Mouse (Mus musculus) liver, embryonic 15.5 days (tissue): ENCODE results near the gene Mreg. TPM values are rescaled to one million over a fixed set of nuclear protein-coding genes. Genes with fewer than 3 reads are reported as not detected.
"Not testable (repeated sequence)": the region's sequence is repeated elsewhere in the genome, so short reads cannot be mapped to it uniquely, and the experiment has no call there.

Source experiments
- ATAC-seq: fragments of 200-750 bp; cut with Nextera tagmentation; 2 replicates; pipeline ENCODE4 v1.8.0; 2017; ENCODE audit warnings: moderate number of reproducible peaks, mild to moderate bottlenecking, moderate library complexity; ENCODE audit not compliant: insufficient read depth
- H3K27ac ChIP-seq: fragments of 300-500 bp; sonication (generic); replicated peaks from 2 replicates; pipeline ENCODE4 v1.5.1; 2015; ENCODE audit warnings: mild to moderate bottlenecking, inconsistent platforms
- H3K27me3 ChIP-seq: fragments of 300-500 bp; sonication (generic); 2 replicates; pipeline ENCODE4 v1.6.1; 2015; ENCODE audit warnings: mild to moderate bottlenecking, inconsistent platforms
- H3K36me3 ChIP-seq: fragments of 300-500 bp; sonication (generic); replicated peaks from 2 replicates; pipeline ENCODE4 v1.6.1; 2015; ENCODE audit warnings: moderate library complexity, mild to moderate bottlenecking, inconsistent platforms
- H3K4me1 ChIP-seq: fragments of 300-500 bp; sonication (generic); replicated peaks from 2 replicates; pipeline ENCODE4 v1.6.1; 2015; ENCODE audit warnings: inconsistent platforms
- H3K4me2 ChIP-seq: fragments of 300-500 bp; sonication (generic); 2 replicates; pipeline ENCODE4 v1.6.1; 2015; ENCODE audit warnings: moderate library complexity, mild to moderate bottlenecking, inconsistent platforms
- H3K4me3 ChIP-seq: fragments of 300-500 bp; sonication (generic); replicated peaks from 2 replicates; pipeline ENCODE4 v1.5.1; 2015; ENCODE audit warnings: mild to moderate bottlenecking, inconsistent platforms
- H3K9ac ChIP-seq: fragments of 300-500 bp; sonication (generic); 2 replicates; pipeline ENCODE4 v1.6.1; 2015; ENCODE audit warnings: moderate library complexity, mild to moderate bottlenecking, inconsistent platforms
- H3K9me3 ChIP-seq: fragments of 300-500 bp; sonication (generic); replicated peaks from 2 replicates; pipeline ENCODE4 v1.6.1; 2016; ENCODE audit warnings: inconsistent platforms
- WGBS: fragments of 180-500 bp; shearing (Covaris S2); methylation state at CpG from one replicate; pipeline ENCODE4 v1.1.7; 2015; ENCODE audit warnings: mixed read lengths; ENCODE audit not compliant: insufficient replicate concordance; 5-methylcytosine and 5-hydroxymethylcytosine counted together
- polyA plus RNA-seq: library from polyadenylated mRNA; unstranded; fragments of >200 nt; fragmentation: Nextera tagmentation; extraction: Ambion mirVana; gene quantifications from 2 replicates; pipeline ENCODE4 v1.2.1, GENCODE M21; 2015

The Mreg gene
- polyA plus RNA-seq, 1 experiment from 2014 or later = 7.6 TPM

DNA sequence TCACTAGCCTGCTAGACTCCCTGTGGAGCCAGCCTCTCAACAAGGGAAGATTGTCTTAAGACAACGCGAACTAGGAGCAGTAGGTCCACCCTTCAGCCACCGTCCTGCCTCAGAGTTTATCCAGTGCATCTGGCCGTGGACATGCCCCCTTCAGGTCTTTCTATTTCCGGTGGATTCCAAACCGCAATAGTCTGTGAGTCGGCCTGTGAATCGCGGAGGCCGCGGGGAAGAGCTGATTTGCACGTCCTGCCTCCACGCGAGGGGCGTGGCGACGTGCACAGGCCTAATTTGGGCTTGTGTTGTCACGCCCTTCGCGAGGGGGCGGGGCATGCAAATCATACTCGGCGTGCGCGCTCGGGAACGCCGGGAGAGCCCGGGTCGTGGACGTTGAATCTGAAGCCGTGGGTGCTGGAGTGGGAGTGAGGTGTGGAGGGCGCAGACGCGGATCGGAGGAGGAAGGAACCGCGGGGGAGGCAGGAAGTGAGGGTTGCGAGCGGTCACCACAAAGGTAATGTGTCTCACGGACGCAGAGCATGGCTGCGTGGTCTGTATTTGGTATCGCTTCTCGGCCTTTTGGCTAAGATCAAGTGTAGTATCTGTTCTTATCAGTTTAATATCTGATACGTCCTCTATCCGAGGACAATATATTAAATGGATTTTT, 31.7 kb upstream of the Mreg start:
- WGBS = under 1% methylated on average over 47 of the region's 47 CpGs
- Histone ChIP-seq H3K4me2 (peak overlapping the region; percentile 81), H3K9me3 (no peaks in the 10 kb centered on the region), H3K4me1 (peaks cover 6% of the 10 kb centered on the region), H3K27ac (peak overlapping the region; percentile 92), H3K27me3 (no peaks in the 10 kb centered on the region), H3K36me3 (no peaks in the 10 kb centered on the region), H3K4me3 (peak overlapping the region; percentile 55), H3K9ac (peak overlapping the region; percentile 70)
- ATAC-seq = peak; percentile 85

DNA sequence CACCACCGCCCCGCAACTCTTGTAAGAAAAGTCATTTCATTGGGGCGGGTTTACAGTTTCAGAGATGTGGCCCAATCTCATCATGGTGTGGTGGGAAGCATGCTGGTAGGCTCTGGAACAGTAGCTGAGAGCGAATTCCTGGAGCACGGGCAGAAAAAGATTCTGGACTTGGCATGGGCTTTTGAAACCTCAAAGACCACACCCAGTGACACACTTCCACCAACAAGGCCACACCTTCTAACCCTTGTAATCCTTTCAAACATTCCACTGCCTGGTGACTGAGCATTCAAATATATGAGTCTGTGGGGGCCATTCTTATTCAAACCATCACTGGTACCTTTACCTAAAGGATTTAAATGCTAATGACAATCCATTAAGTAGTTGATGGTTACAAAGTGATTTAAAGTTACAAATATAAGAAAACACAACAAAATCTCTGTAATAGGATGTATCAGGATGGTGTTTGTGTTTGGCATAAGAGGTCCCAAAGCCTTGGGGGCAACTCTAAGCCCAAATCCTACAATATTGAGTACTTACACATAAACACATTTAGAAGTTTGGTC, 30.6 kb upstream of the Mreg start:
- no peak overlapping the region for H3K4me3 ChIP-seq
- H3K9me3 ChIP-seq = no peaks in the 10 kb centered on the region
- 71% methylated on average over 5 of the region's 5 CpGs for WGBS

DNA sequence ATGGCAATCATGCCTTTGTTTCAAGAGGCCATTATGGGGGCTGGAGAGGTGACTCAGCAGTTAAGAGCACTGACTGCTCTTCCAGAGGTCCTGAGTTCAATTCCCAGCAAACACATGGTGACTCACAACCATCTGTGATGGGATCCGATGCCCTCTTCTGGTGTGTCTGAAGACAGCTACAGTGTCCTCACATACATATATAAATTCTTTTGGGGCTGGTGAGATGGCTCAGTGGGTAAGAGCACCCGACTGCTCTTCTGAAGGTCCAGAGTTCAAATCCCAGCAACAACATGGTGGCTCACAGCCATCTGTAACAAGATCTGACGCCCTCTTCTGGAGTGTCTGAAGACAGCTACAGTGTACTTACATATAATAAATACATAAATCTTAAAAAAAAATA, 27.0 kb upstream of the Mreg start:
- not testable (repeated sequence) for H3K9me3 ChIP-seq, H3K9ac ChIP-seq, H3K4me3 ChIP-seq, ATAC-seq, H3K36me3 ChIP-seq, H3K4me2 ChIP-seq, H3K27ac ChIP-seq
- peaks cover 16% of the 10 kb centered on the region for H3K4me1 ChIP-seq
- WGBS = 55% methylated on average over 3 of the region's 3 CpGs
- peaks cover 41% of the 10 kb centered on the region for H3K27me3 ChIP-seq

More for the DNA sequence above, 30.6 kb upstream of the Mreg start:
- Histone ChIP-seq H3K27me3 (peaks cover 9% of the 10 kb centered on the region), H3K27ac (no peak overlapping the region), H3K4me2 (no peak overlapping the region), H3K36me3 (no peaks in the 10 kb centered on the region), H3K4me1 (peaks cover 14% of the 10 kb centered on the region), H3K9ac (no peak overlapping the region)
- no peak for ATAC-seq

DNA sequence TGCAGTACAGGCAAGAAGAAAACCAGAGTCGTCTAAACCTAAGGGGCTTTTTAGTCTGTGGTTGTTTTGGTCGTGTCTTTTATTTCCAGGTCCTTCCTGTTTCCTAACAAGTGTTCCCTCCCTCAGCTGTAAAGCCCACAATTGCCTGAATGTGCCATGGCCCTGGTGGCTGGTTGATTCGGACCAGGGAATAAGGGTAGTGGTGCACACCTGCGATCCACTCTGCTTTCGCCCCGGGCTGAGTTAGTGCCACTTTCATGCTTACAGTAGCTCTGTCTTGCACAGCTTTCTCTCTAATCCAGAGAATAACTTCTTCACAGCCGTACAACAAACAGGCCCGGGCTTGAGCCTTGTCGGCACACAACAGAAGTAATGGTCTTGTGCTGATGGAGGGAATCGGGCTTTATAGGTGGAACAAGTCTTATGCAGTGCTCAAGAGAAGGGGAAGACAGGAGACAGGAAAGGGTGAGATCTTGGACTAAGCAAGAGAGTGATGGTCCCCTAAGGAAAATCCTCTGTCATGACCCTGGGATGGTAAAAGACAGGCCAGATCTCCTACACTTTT, 26.0 kb upstream of the Mreg start:
- H3K27ac ChIP-seq = no peak overlapping the region
- H3K4me3 ChIP-seq = no peak overlapping the region
- H3K4me2 ChIP-seq = no peak overlapping the region
- no peak overlapping the region for H3K9ac ChIP-seq
- no peak for ATAC-seq
- H3K9me3 ChIP-seq = no peaks in the 10 kb centered on the region
- 51% methylated on average over 10 of the region's 10 CpGs for WGBS
- H3K36me3 ChIP-seq = no peaks in the 10 kb centered on the region
- peaks cover 44% of the 10 kb centered on the region for H3K27me3 ChIP-seq
- H3K4me1 ChIP-seq = peaks cover 10% of the 10 kb centered on the region

DNA sequence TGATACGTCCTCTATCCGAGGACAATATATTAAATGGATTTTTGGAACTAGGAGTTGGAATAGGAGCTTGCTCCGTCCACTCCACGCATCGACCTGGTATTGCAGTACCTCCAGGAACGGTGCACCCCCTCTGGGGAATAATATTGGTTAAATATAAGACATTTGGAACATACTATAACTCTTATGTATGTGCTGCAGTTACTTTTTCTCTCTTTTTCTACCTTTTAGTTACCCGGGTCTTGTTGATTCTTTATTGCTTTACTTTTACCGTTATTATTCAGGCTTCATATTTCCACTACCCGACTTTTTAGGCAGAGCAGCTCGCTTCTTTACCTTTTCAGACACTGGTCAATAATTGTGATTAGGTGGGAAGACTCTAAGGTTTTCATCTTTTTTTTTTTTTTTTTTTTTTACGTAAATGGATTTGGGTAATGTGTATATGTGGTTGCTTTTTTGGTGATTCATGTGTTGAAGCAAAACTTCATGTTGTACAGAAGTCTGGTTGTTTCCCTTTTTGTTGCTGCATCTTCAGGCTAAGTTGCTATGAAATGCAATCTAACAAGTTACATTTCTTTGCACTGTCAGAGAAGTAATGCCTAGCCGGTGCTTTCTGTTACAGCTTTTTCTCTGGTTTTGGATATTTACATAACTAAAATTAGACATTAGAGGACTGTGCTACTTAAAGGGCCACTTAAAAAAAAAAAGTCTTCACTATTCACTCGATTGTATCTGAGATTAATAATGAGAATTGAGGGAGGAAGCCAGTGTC, 25.1 kb upstream of the Mreg start:
- peaks cover 10% of the 10 kb centered on the region for H3K4me1 ChIP-seq
- H3K4me3 ChIP-seq = no peak overlapping the region
- no peak overlapping the region for H3K9ac ChIP-seq
- no peak overlapping the region; the same call in 1 of the 2 replicates for H3K4me2 ChIP-seq
- H3K27me3 ChIP-seq = peaks cover 47% of the 10 kb centered on the region
- no peaks in the 10 kb centered on the region for H3K36me3 ChIP-seq
- H3K27ac ChIP-seq = no peak overlapping the region
- ATAC-seq = peak; percentile 84
- no peaks in the 10 kb centered on the region for H3K9me3 ChIP-seq
- 1% methylated on average over 13 of the region's 13 CpGs for WGBS

DNA sequence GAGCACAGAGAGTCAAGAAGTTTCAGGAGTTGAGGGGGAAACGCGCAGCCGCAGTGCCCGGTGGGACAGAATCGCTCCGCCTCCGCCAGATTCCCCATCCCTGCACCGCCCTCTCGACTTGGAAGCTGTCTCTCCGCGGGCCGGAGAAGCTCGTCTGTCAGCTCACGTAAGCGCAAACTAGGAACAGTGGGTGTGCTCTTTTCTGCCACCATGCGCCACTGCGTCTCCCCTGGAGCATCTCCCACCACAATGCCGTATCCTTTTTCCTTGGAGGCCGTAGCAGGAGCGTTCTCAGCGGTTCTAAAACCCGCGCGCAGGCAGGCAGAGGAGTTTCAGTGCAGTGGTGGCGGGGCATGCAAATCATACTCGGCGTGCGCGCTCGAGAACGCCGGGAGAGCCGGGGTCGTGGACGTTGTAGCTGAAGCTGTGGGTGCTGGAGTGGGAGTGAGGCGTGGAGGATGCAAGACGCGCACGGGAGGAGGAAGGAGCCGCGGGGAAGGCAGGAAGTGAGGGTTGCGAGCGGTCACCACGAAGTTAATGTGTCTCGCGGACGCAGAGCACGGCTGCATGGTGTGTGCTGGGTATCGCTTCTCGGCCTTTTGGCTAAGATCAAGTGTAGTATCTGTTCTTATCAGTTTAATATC, 24.4 kb upstream of the Mreg start:
- not testable (repeated sequence) for H3K36me3 ChIP-seq, H3K4me1 ChIP-seq, H3K9me3 ChIP-seq, H3K9ac ChIP-seq
- peaks cover 47% of the 10 kb centered on the region for H3K27me3 ChIP-seq
- peak overlapping the region; percentile 51 for H3K4me3 ChIP-seq
- H3K4me2 ChIP-seq = peak overlapping the region; percentile 66
- peak overlapping the region; percentile 51; the same call in 1 of the 2 replicates for H3K27ac ChIP-seq
- ATAC-seq = peak; percentile 77
- WGBS = under 1% methylated on average over 37 of the region's 50 CpGs

DNA sequence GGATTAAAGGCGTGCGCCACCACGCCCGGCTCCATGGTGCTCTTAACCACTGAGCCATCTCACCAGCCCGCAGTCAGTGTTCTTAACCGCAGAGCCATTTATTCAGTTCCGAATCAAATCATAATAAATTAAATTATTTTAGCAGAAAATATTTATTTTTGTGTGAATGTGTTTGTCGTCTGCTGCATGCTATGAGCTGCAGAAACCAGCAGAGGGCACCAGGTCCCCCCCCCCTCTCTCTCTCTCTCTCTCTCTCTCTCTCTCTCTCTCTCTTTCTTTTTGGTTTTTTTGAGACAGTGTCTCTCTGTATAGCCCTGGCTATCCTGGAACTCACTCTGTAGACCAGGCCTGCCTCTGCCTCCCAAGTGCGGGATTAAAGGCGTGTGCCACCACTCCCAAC, 20.5 kb upstream of the Mreg start:
- 63% methylated on average over 10 of the region's 10 CpGs for WGBS
- not testable (repeated sequence) for H3K4me2 ChIP-seq, ATAC-seq, H3K36me3 ChIP-seq, H3K9me3 ChIP-seq, H3K9ac ChIP-seq, H3K27ac ChIP-seq, H3K4me1 ChIP-seq, H3K4me3 ChIP-seq
- peaks cover 37% of the 10 kb centered on the region for H3K27me3 ChIP-seq

DNA sequence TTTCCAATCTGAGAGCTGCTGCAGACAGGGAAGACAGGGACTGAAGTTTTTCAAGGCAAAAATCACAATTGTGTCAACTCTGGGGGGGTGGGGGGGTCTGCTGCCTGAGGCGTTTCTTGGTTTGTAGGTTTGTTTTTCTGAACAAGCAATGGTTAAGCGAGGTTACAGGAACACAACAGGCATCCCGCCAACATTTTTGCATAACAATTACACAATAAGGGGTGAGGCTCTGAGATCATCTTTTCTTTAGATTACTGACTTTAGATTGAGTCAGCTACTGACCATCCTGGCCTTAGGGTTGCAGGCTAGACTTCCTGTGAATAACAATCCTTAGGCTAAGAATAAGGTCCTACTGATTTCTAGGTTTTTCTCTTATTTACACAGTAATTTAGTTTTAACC, 16.9 kb upstream of the Mreg start:
- Histone ChIP-seq H3K4me2 (no peak overlapping the region), H3K4me1 (peaks cover 3% of the 10 kb centered on the region), H3K9me3 (no peaks in the 10 kb centered on the region), H3K36me3 (no peaks in the 10 kb centered on the region), H3K27me3 (peaks cover 25% of the 10 kb centered on the region), H3K4me3 (no peak overlapping the region), H3K27ac (no peak overlapping the region), H3K9ac (no peak overlapping the region)
- ATAC-seq = no peak
- 24% methylated on average over 3 of the region's 3 CpGs for WGBS

DNA sequence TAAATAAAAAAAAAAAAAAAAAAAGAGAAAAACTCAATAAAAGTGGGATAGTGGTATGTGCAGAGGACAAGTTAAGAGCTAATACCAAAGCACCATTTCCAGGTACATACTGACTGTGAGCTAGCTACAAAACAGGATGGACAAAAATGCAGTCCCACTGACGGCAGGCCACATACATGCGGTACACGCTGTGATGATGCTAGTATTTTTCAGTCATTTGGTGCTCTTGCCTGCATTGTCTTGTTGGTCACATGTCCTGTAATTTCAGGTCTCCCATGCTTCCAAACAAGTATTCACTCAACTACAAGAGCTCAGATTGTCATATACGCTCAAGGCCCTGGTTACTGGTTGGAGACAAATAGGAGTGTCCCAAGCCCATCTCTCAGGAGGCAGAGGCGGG, 15.4 kb upstream of the Mreg start:
- H3K9ac ChIP-seq = no peak overlapping the region
- no peak for ATAC-seq
- no peak overlapping the region for H3K4me2 ChIP-seq
- 70% methylated on average over 5 of the region's 5 CpGs for WGBS
- H3K27ac ChIP-seq = no peak overlapping the region
- no peak overlapping the region for H3K4me3 ChIP-seq
- H3K4me1 ChIP-seq = peaks cover 3% of the 10 kb centered on the region
- H3K9me3 ChIP-seq = no peaks in the 10 kb centered on the region
- no peaks in the 10 kb centered on the region for H3K36me3 ChIP-seq
- peaks cover 33% of the 10 kb centered on the region for H3K27me3 ChIP-seq

DNA sequence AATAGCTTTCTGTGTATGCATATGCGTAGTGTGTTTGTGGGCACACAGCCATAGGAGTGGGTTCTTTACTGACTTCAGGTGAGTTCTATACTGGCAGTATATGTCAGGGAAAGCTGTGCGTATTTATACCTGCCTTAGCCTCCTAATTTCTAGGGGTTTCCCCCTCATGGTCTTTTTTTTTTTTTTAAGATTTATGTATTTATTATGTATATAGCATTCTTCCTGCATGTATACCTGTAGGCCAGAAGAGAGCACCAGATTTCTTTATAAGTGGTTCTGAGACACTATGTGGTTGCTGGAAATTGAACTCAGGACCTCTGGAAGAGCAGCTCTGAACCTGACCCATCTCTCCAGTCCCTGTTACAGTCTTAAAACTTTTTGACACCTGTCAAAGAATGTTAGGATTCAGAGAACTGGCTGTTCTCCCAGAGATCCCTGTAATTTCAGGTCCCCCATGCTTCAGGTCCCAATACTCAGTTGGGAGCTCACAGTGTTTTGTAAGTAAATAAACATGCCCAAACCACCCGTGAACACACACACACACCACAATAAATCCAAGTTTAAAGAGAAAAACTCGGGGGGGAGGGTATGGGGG, 14.9 kb upstream of the Mreg start:
- Histone ChIP-seq H3K27ac (no peak overlapping the region; the same call in 1 of the 2 replicates), H3K36me3 (no peaks in the 10 kb centered on the region), H3K4me1 (peaks cover 3% of the 10 kb centered on the region), H3K27me3 (peaks cover 34% of the 10 kb centered on the region), H3K9ac (no peak overlapping the region), H3K4me3 (no peak overlapping the region), H3K4me2 (no peak overlapping the region; the same call in 1 of the 2 replicates), H3K9me3 (no peaks in the 10 kb centered on the region)
- WGBS = 20% methylated on average over 4 of the region's 4 CpGs
- no peak; the same call in 1 of the 2 replicates for ATAC-seq
